Mouse (Mus musculus): ENCODE results near the gene Sesn2. TPM values are rescaled to one million over a fixed set of nuclear protein-coding genes. Genes with fewer than 3 reads are reported as not detected.
A peak's percentile ranks its signal among the peaks of the same experiment; 100 is the strongest.

The Sesn2 gene
- polyA plus RNA-seq, 1 experiment from 2014 or later = 5.1 TPM

- no peaks in the 10 kb centered on the region for H3K27me3 ChIP-seq (ENCODE audit: control insufficient read depth, insufficient read depth, low read length)
- peak within 1 kb of the TSS; percentile 57 for H3K4me3 ChIP-seq (ENCODE audit: low read depth, low read length)
- no peaks in the 10 kb centered on the region for H3K9me3 ChIP-seq (ENCODE audit: control insufficient read depth, low read length)
- under 1% methylated on average over 63 of the region's 63 CpGs for WGBS
- peak; percentile 84 for ATAC-seq (ENCODE audit: low FRiP score)
- peak within 1 kb of the TSS; percentile 82 for H3K4me2 ChIP-seq
- peak within 1 kb of the TSS; percentile 71 for H3K27ac ChIP-seq (ENCODE audit: low read depth, low read length)
- H3K9ac ChIP-seq (ENCODE audit: low read length) = peak within 1 kb of the TSS; percentile 80
- H3K36me3 ChIP-seq (ENCODE audit: control insufficient read depth, insufficient read depth, low read length) = peaks cover 6% of the 10 kb centered on the region; the same call in 1 of the 2 replicates
- DNase-seq (ENCODE audit: low spot score, missing footprints) = peak; percentile 97
- H3K4me1 ChIP-seq (ENCODE audit: control insufficient read depth, insufficient read depth, low read length) = peaks cover 24% of the 10 kb centered on the region
These were observed 22.9 kb upstream of the Sesn2 start, which contains the start of gene Atpif1 for GRCm38 (mm10) chr4:132532981-132533916. Atpif1 (minus strand) TSS chr4:132533659.

- H3K4me1 ChIP-seq (ENCODE audit: control insufficient read depth, insufficient read depth, low read length) = peaks cover 24% of the 10 kb centered on the region
- ATAC-seq (ENCODE audit: low FRiP score) (no peak), DNase-seq (ENCODE audit: low spot score, missing footprints) (no peak)
- no peaks in the 10 kb centered on the region for H3K9me3 ChIP-seq (ENCODE audit: control insufficient read depth, low read length)
- peaks cover 6% of the 10 kb centered on the region; the same call in 1 of the 2 replicates for H3K36me3 ChIP-seq (ENCODE audit: control insufficient read depth, insufficient read depth, low read length)
- WGBS = 47% methylated on average over 5 of the region's 5 CpGs
- no peak overlapping the region for H3K27ac ChIP-seq (ENCODE audit: low read depth, low read length)
- peak overlapping the region; percentile 82 for H3K4me2 ChIP-seq
- H3K27me3 ChIP-seq (ENCODE audit: control insufficient read depth, insufficient read depth, low read length) = no peaks in the 10 kb centered on the region
- peak overlapping the region; percentile 57 for H3K4me3 ChIP-seq (ENCODE audit: low read depth, low read length)
- peak overlapping the region; percentile 80 for H3K9ac ChIP-seq (ENCODE audit: low read length)
These were observed 22.2 kb upstream of the Sesn2 start for GRCm38 (mm10) chr4:132532496-132532895.

GRCm38 (mm10) chr4:132530033-132530804, 19.9 kb upstream of the Sesn2 start:
- no peak for ATAC-seq (ENCODE audit: low FRiP score)
- no peak overlapping the region for H3K27ac ChIP-seq (ENCODE audit: low read depth, low read length)
- 94% methylated on average over 20 of the region's 20 CpGs for WGBS
- no peak overlapping the region for H3K4me3 ChIP-seq (ENCODE audit: low read depth, low read length)
- no peaks in the 10 kb centered on the region for H3K9me3 ChIP-seq (ENCODE audit: control insufficient read depth, low read length)
- H3K27me3 ChIP-seq (ENCODE audit: control insufficient read depth, insufficient read depth, low read length) = no peaks in the 10 kb centered on the region
- H3K4me1 ChIP-seq (ENCODE audit: control insufficient read depth, insufficient read depth, low read length) = peaks cover 9% of the 10 kb centered on the region; the same call in 1 of the 2 replicates
- H3K4me2 ChIP-seq = no peak overlapping the region
- H3K9ac ChIP-seq (ENCODE audit: low read length) = no peak overlapping the region
- no peak for DNase-seq (ENCODE audit: low spot score, missing footprints)
- peaks cover 6% of the 10 kb centered on the region; the same call in 1 of the 2 replicates for H3K36me3 ChIP-seq (ENCODE audit: control insufficient read depth, insufficient read depth, low read length)

GRCm38 (mm10) chr4:132529344-132529743, 19.0 kb upstream of the Sesn2 start:
- no peaks in the 10 kb centered on the region for H3K27me3 ChIP-seq (ENCODE audit: control insufficient read depth, insufficient read depth, low read length)
- no peak overlapping the region for H3K4me3 ChIP-seq (ENCODE audit: low read depth, low read length)
- no peak overlapping the region for H3K27ac ChIP-seq (ENCODE audit: low read depth, low read length)
- H3K9ac ChIP-seq (ENCODE audit: low read length) = no peak overlapping the region
- H3K36me3 ChIP-seq (ENCODE audit: control insufficient read depth, insufficient read depth, low read length) = peaks cover 6% of the 10 kb centered on the region; the same call in 1 of the 2 replicates
- H3K9me3 ChIP-seq (ENCODE audit: control insufficient read depth, low read length) = no peaks in the 10 kb centered on the region
- no peak for DNase-seq (ENCODE audit: low spot score, missing footprints)
- ATAC-seq (ENCODE audit: low FRiP score) = no peak
- peaks cover 11% of the 10 kb centered on the region; the same call in 1 of the 2 replicates for H3K4me1 ChIP-seq (ENCODE audit: control insufficient read depth, insufficient read depth, low read length)
- no peak overlapping the region for H3K4me2 ChIP-seq
- 90% methylated on average over 4 of the region's 4 CpGs for WGBS

GRCm38 (mm10) chr4:132527917-132528522, 17.7 kb upstream of the Sesn2 start:
- H3K27ac ChIP-seq (ENCODE audit: low read depth, low read length) = no peak overlapping the region
- no peaks in the 10 kb centered on the region for H3K27me3 ChIP-seq (ENCODE audit: control insufficient read depth, insufficient read depth, low read length)
- H3K9me3 ChIP-seq (ENCODE audit: control insufficient read depth, low read length) = no peaks in the 10 kb centered on the region
- H3K9ac ChIP-seq (ENCODE audit: low read length) = no peak overlapping the region
- ATAC-seq (ENCODE audit: low FRiP score) (no peak), DNase-seq (ENCODE audit: low spot score, missing footprints) (no peak)
- H3K4me3 ChIP-seq (ENCODE audit: low read depth, low read length) = no peak overlapping the region
- H3K36me3 ChIP-seq (ENCODE audit: control insufficient read depth, insufficient read depth, low read length) = peaks cover 6% of the 10 kb centered on the region; the same call in 1 of the 2 replicates
- 91% methylated on average over 8 of the region's 8 CpGs for WGBS
- H3K4me2 ChIP-seq = no peak overlapping the region
- H3K4me1 ChIP-seq (ENCODE audit: control insufficient read depth, insufficient read depth, low read length) = peaks cover 8% of the 10 kb centered on the region; the same call in 1 of the 2 replicates

GRCm38 (mm10) chr4:132526678-132527077, 16.4 kb upstream of the Sesn2 start:
- H3K4me1 ChIP-seq (ENCODE audit: control insufficient read depth, insufficient read depth, low read length) = peaks cover 3% of the 10 kb centered on the region; the same call in 1 of the 2 replicates
- peaks cover 6% of the 10 kb centered on the region; the same call in 1 of the 2 replicates for H3K36me3 ChIP-seq (ENCODE audit: control insufficient read depth, insufficient read depth, low read length)
- ATAC-seq (ENCODE audit: low FRiP score) = no peak
- H3K9ac ChIP-seq (ENCODE audit: low read length) = no peak overlapping the region
- H3K27ac ChIP-seq (ENCODE audit: low read depth, low read length) = no peak overlapping the region
- H3K4me2 ChIP-seq = no peak overlapping the region
- WGBS = 46% methylated on average over 2 of the region's 2 CpGs
- H3K4me3 ChIP-seq (ENCODE audit: low read depth, low read length) = no peak overlapping the region
- no peaks in the 10 kb centered on the region for H3K9me3 ChIP-seq (ENCODE audit: control insufficient read depth, low read length)
- no peaks in the 10 kb centered on the region for H3K27me3 ChIP-seq (ENCODE audit: control insufficient read depth, insufficient read depth, low read length)
- no peak for DNase-seq (ENCODE audit: low spot score, missing footprints)

GRCm38 (mm10) chr4:132524808-132525207, 14.5 kb upstream of the Sesn2 start:
- Histone ChIP-seq H3K4me1 (ENCODE audit: control insufficient read depth, insufficient read depth, low read length) (peaks cover 3% of the 10 kb centered on the region; the same call in 1 of the 2 replicates), H3K9me3 (ENCODE audit: control insufficient read depth, low read length) (no peaks in the 10 kb centered on the region), H3K27ac (ENCODE audit: low read depth, low read length) (no peak overlapping the region), H3K4me3 (ENCODE audit: low read depth, low read length) (no peak overlapping the region), H3K9ac (ENCODE audit: low read length) (peak overlapping the region; percentile 27; the same call in 1 of the 2 replicates), H3K4me2 (no peak overlapping the region), H3K27me3 (ENCODE audit: control insufficient read depth, insufficient read depth, low read length) (no peaks in the 10 kb centered on the region), H3K36me3 (ENCODE audit: control insufficient read depth, insufficient read depth, low read length) (no peaks in the 10 kb centered on the region)
- DNase-seq (ENCODE audit: low spot score, missing footprints) (no peak), ATAC-seq (ENCODE audit: low FRiP score) (no peak)
- WGBS = 46% methylated on average over 6 of the region's 6 CpGs

GRCm38 (mm10) chr4:132524321-132524741, 14.0 kb upstream of the Sesn2 start:
- Histone ChIP-seq H3K27me3 (ENCODE audit: control insufficient read depth, insufficient read depth, low read length) (no peaks in the 10 kb centered on the region), H3K36me3 (ENCODE audit: control insufficient read depth, insufficient read depth, low read length) (no peaks in the 10 kb centered on the region), H3K27ac (ENCODE audit: low read depth, low read length) (no peak overlapping the region), H3K4me2 (no peak overlapping the region), H3K4me3 (ENCODE audit: low read depth, low read length) (no peak overlapping the region), H3K9ac (ENCODE audit: low read length) (peak overlapping the region; percentile 27; the same call in 1 of the 2 replicates), H3K4me1 (ENCODE audit: control insufficient read depth, insufficient read depth, low read length) (peaks cover 3% of the 10 kb centered on the region; the same call in 1 of the 2 replicates), H3K9me3 (ENCODE audit: control insufficient read depth, low read length) (no peaks in the 10 kb centered on the region)
- DNase-seq (ENCODE audit: low spot score, missing footprints) (peak; percentile 88), ATAC-seq (ENCODE audit: low FRiP score) (no peak)
- WGBS = 9% methylated on average over 11 of the region's 11 CpGs

All from midbrain, embryonic 11.5 days (tissue).